Mouse (Mus musculus) embryonic facial prominence, embryonic 10.5 days (tissue): ENCODE measurements around the gene Thrap3. TPM values are rescaled to one million over a fixed set of nuclear protein-coding genes. Genes with fewer than 3 reads are reported as not detected.

Experiments used
- DNase-seq: peaks from one replicate; pipeline ENCODE4 v3.0.0-alpha.2; 2017; ENCODE audit warnings: low spot score
- H3K27ac ChIP-seq: fragments of 300-500 bp; sonication (generic); replicated peaks from 2 replicates; pipeline ENCODE4 v1.5.1; 2016; ENCODE audit warnings: mild to moderate bottlenecking
- H3K27me3 ChIP-seq: fragments of 300-500 bp; sonication (generic); replicated peaks from 2 replicates; pipeline ENCODE4 v1.6.1; 2016; ENCODE audit warnings: low read depth, mild to moderate bottlenecking; ENCODE audit not compliant: poor library complexity, severe bottlenecking
- H3K36me3 ChIP-seq: fragments of 300-500 bp; sonication (generic); replicated peaks from 2 replicates; pipeline ENCODE4 v1.6.1; 2016; ENCODE audit warnings: mild to moderate bottlenecking, moderate library complexity
- H3K4me1 ChIP-seq: fragments of 300-500 bp; sonication (generic); 2 replicates; pipeline ENCODE4 v1.6.1; 2016
- H3K4me3 ChIP-seq: fragments of 300-500 bp; sonication (generic); 2 replicates; pipeline ENCODE4 v1.5.1; 2016; ENCODE audit warnings: mild to moderate bottlenecking, moderate library complexity
- H3K9me3 ChIP-seq: fragments of 300-500 bp; sonication (generic); 2 replicates; pipeline ENCODE4 v1.6.1; 2016; ENCODE audit warnings: mild to moderate bottlenecking
- WGBS: fragments of 180-500 bp; shearing (Covaris S2); methylation state at CpG from one replicate; pipeline ENCODE4 v1.1.7; 2016; 5-methylcytosine and 5-hydroxymethylcytosine counted together
- polyA plus RNA-seq: library from polyadenylated mRNA; unstranded; fragments of >200 nt; fragmentation: Nextera tagmentation; extraction: Ambion mirVana; gene quantifications from 2 replicates; pipeline ENCODE4 v1.2.1, GENCODE M21; 2016

Thrap3 gene
- polyA plus RNA-seq, 1 experiment from 2014 or later: 263 TPM

GRCm38 (mm10) chr4:126204661-126205230 is 2.2 kb upstream of the Thrap3 start:
- no peak overlapping the region for H3K4me3 ChIP-seq
- no peak for DNase-seq
- H3K27ac ChIP-seq: no peak overlapping the region
- 87% methylated on average over 12 of the region's 12 CpGs for WGBS
- H3K4me1 ChIP-seq: peaks cover 31% of the 10 kb centered on the region
- peaks cover 11% of the 10 kb centered on the region for H3K36me3 ChIP-seq
- H3K9me3 ChIP-seq: no peaks in the 10 kb centered on the region
- no peaks in the 10 kb centered on the region for H3K27me3 ChIP-seq

GRCm38 (mm10) chr4:126204016-126204415 is 1.5 kb upstream of the Thrap3 start:
- Histone ChIP-seq H3K9me3 (no peaks in the 10 kb centered on the region), H3K4me1 (peaks cover 34% of the 10 kb centered on the region), H3K27me3 (no peaks in the 10 kb centered on the region), H3K27ac (peak overlapping the region; percentile 98; the same call in 1 of the 2 replicates), H3K4me3 (no peak overlapping the region), H3K36me3 (peaks cover 19% of the 10 kb centered on the region)
- 83% methylated on average over 8 of the region's 8 CpGs for WGBS
- DNase-seq: no peak

GRCm38 (mm10) chr4:126203336-126203895 is 856 bp upstream of the Thrap3 start:
- H3K4me1 ChIP-seq: peaks cover 34% of the 10 kb centered on the region
- H3K4me3 ChIP-seq: peak overlapping the region; percentile 83
- no peaks in the 10 kb centered on the region for H3K27me3 ChIP-seq
- H3K9me3 ChIP-seq: no peaks in the 10 kb centered on the region
- 76% methylated on average over 10 of the region's 10 CpGs for WGBS
- peak overlapping the region; percentile 98 for H3K27ac ChIP-seq
- peaks cover 24% of the 10 kb centered on the region for H3K36me3 ChIP-seq
- no peak for DNase-seq

- Histone ChIP-seq H3K36me3 (peaks cover 39% of the 10 kb centered on the region), H3K27me3 (no peaks in the 10 kb centered on the region), H3K4me1 (peaks cover 34% of the 10 kb centered on the region), H3K9me3 (no peaks in the 10 kb centered on the region), H3K4me3 (peak overlapping the region; percentile 83), H3K27ac (peak overlapping the region; percentile 98)
- under 1% methylated on average over 28 of the region's 28 CpGs for WGBS
- peak; percentile 63 for DNase-seq
Measured at GRCm38 (mm10) chr4:126201514-126202302, 852 bp downstream of the Thrap3 start.

DNA sequence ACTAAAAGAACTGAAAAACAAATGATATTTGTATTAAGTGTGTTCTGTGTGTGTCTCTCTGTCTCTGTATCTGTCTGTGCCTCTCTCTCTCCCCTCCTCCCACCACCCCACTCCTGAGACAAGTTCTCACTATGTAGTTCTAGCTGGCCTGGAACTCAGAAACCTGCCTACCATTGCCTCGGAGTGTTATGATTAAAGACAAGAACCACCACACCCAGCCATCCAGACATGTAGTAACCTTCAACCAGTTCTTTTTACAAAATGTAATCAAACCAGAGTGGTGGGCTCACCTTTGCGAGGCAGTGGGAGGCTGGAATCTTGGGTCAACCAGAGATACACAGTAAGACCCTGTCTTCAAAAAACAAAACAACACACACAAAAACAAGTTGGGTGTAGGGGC is 1.9 kb downstream of the Thrap3 start:
- 79% methylated on average over 2 of the region's 2 CpGs for WGBS
- Histone ChIP-seq H3K4me3 (peak overlapping the region; percentile 83), H3K9me3 (no peaks in the 10 kb centered on the region), H3K27me3 (no peaks in the 10 kb centered on the region), H3K27ac (no peak overlapping the region), H3K4me1 (peaks cover 34% of the 10 kb centered on the region), H3K36me3 (peaks cover 50% of the 10 kb centered on the region)
- no peak for DNase-seq

GRCm38 (mm10) chr4:126200036-126200435 is 2.5 kb downstream of the Thrap3 start:
- WGBS: 77% methylated on average over 1 of the region's 1 CpGs
- Histone ChIP-seq H3K27ac (no peak overlapping the region), H3K4me3 (peak overlapping the region; percentile 83), H3K36me3 (peaks cover 56% of the 10 kb centered on the region), H3K9me3 (no peaks in the 10 kb centered on the region), H3K27me3 (no peaks in the 10 kb centered on the region), H3K4me1 (peaks cover 34% of the 10 kb centered on the region)
- DNase-seq: no peak

DNA sequence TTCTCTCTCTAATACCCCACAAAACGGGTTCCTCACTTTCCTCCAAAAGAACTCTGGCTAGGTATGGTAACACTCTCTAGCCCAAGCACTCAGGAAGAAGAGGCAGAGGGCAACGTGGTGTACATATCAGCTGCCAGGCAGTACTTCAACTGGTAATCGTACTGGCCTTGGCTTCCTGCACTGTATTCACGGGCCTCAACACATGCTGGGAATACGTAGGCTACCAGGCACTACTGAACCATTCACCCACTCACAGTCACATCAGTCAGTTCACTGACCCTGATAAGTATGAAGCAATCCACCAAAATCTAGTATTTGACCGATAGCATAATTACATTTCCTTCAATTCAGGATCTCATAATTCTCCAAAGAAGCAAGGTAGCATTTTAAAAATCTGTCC is 3.0 kb downstream of the Thrap3 start:
- Histone ChIP-seq H3K4me3 (peak overlapping the region; percentile 83; the same call in 1 of the 2 replicates), H3K36me3 (peaks cover 61% of the 10 kb centered on the region)
- 91% methylated on average over 6 of the region's 6 CpGs for WGBS

DNA sequence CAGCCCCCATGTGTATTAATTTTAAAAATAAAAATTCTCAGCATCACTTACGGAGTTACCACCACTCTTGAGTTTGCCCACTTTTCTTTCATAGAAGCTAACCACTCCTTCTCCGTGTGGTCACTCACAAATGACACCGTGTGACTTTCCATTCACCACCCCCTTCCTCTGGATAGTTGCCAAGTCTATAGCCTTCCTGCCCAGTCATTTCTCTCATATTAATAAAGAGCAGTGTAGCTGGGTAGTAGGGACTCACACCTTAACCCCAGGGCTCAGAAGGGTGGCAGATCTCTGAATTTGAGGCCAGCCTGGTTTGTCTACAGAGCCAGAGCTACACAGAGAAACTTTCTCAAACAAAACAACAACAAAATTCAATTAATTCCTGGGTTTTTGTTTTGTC is 5.1 kb downstream of the Thrap3 start:
- no peak overlapping the region for H3K27ac ChIP-seq
- no peaks in the 10 kb centered on the region for H3K27me3 ChIP-seq
- H3K4me3 ChIP-seq: no peak overlapping the region
- H3K4me1 ChIP-seq: peaks cover 18% of the 10 kb centered on the region
- no peaks in the 10 kb centered on the region for H3K9me3 ChIP-seq
- DNase-seq: no peak
- 95% methylated on average over 3 of the region's 3 CpGs for WGBS
- peaks cover 81% of the 10 kb centered on the region for H3K36me3 ChIP-seq

More for the DNA sequence above, 3.0 kb downstream of the Thrap3 start:
- H3K9me3 ChIP-seq: no peaks in the 10 kb centered on the region
- H3K27ac ChIP-seq: no peak overlapping the region
- H3K4me1 ChIP-seq: peaks cover 34% of the 10 kb centered on the region
- no peaks in the 10 kb centered on the region for H3K27me3 ChIP-seq
- DNase-seq: no peak

- H3K27ac ChIP-seq: no peak overlapping the region
- no peak for DNase-seq
- H3K4me1 ChIP-seq: peaks cover 4% of the 10 kb centered on the region
- H3K27me3 ChIP-seq: no peaks in the 10 kb centered on the region
- no peaks in the 10 kb centered on the region for H3K9me3 ChIP-seq
- no peak overlapping the region for H3K4me3 ChIP-seq
- WGBS: 96% methylated on average over 4 of the region's 4 CpGs
- H3K36me3 ChIP-seq: peaks cover 97% of the 10 kb centered on the region
Measured at GRCm38 (mm10) chr4:126194916-126195315, 7.6 kb downstream of the Thrap3 start.

DNA sequence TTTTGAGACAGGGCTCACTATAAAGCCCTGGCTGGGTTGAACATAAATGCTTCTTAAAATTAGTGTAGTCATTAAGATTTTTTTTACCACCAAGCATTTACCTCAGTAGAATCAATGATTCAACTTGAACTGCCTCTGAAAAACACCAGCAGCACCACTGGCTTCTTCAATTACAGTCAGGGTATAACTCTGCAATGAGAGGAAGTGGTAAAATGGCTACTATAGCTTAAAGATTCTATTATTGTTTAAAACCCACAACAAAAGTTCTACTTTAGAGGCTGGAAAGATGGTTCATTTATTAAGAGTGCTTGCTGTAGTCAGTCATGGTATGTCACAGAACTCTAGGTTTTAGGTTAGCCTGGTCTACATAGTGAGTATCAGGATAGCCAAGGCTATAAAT is 8.3 kb downstream of the Thrap3 start:
- Histone ChIP-seq H3K27ac (no peak overlapping the region), H3K9me3 (no peaks in the 10 kb centered on the region), H3K4me1 (no peaks in the 10 kb centered on the region), H3K27me3 (no peaks in the 10 kb centered on the region), H3K4me3 (no peak overlapping the region), H3K36me3 (peaks cover 97% of the 10 kb centered on the region)
- DNase-seq: no peak

DNA sequence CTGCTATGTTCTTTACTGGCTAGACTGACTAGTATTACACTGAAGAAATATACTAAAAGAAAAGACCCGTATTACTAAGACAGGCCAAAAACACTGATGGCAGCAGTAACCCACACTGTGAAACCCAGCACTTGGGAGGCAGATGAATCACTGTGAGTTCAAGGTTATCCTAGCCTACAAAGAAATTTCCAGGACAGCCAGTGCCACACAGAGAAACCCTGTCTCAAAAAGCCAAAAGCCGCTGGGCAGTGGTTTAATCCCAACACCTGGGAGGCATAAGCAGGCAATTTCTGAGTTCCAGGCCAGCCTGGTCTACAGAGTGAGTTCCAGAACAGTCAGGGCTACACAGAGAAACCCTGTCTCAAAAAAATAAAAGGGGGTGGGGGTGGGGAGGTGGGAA is 11.9 kb downstream of the Thrap3 start:
- no peak overlapping the region for H3K27ac ChIP-seq
- no peaks in the 10 kb centered on the region for H3K9me3 ChIP-seq
- no peak for DNase-seq
- no peaks in the 10 kb centered on the region for H3K4me1 ChIP-seq
- WGBS: 93% methylated on average over 2 of the region's 2 CpGs
- H3K36me3 ChIP-seq: peaks cover 100% of the 10 kb centered on the region
- no peaks in the 10 kb centered on the region for H3K27me3 ChIP-seq
- H3K4me3 ChIP-seq: no peak overlapping the region

GRCm38 (mm10) chr4:126187096-126187495 is 15.5 kb downstream of the Thrap3 start:
- peaks cover 99% of the 10 kb centered on the region for H3K36me3 ChIP-seq
- 92% methylated on average over 3 of the region's 3 CpGs for WGBS
- H3K27me3 ChIP-seq: no peaks in the 10 kb centered on the region
- H3K4me1 ChIP-seq: no peaks in the 10 kb centered on the region
- no peak overlapping the region for H3K4me3 ChIP-seq
- H3K27ac ChIP-seq: no peak overlapping the region
- no peak for DNase-seq
- no peaks in the 10 kb centered on the region for H3K9me3 ChIP-seq

DNA sequence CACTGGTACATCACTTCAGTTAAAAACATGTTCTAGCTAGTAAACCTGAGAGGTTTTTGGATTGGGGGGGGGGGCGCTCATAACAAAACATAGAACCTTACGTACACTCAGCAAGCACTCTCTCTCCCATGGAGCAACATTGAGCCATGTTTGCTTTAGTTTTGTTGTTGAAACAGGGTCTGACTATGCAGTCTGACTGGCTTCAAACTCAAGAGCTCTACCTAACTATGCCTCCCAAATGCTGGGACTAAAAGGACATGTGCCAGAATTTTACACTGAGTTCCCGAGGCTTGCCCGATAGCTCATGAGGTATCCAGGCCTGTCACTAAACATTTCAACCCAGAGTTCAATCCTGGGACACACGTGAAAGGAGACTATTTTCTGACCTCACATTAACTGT is 19.5 kb downstream of the Thrap3 start:
- DNase-seq: no peak
- no peak overlapping the region for H3K4me3 ChIP-seq
- WGBS: 91% methylated on average over 5 of the region's 5 CpGs
- no peaks in the 10 kb centered on the region for H3K27me3 ChIP-seq
- no peaks in the 10 kb centered on the region for H3K9me3 ChIP-seq
- no peaks in the 10 kb centered on the region for H3K4me1 ChIP-seq
- H3K27ac ChIP-seq: no peak overlapping the region
- H3K36me3 ChIP-seq: peaks cover 97% of the 10 kb centered on the region
